Mouse (Mus musculus): ENCODE results near the gene Herpud1.
"Not testable (repeated sequence)": the region's sequence is repeated elsewhere in the genome, so short reads cannot be mapped to it uniquely, and the experiment has no call there.

Gene Herpud1

GRCm38 (mm10) chr8:94375551-94375991 is 10.7 kb upstream of the Herpud1 start:
- no peak for DNase-seq (ENCODE audit: low read depth)

DNA sequence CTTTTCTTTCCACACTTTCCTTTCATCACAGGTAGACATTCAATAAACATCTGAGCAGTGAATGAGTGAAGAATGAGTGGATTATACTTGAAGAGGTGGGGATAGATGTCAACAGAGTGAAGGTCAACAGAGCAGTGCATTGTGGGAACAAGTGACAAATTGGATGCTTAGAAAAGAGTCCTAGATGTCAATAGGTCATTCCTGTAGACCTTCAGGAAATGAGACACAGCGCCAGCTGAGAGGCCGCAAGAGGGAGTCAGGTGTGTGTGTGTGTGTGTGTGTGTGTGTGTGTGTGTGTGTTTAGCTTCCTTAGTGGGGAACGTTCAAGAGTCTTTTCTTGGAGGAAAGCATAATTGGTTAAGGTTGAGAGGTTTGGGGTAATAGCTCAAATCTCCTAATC is 10.1 kb upstream of the Herpud1 start:
- DNase-seq (ENCODE audit: low read depth) = no peak

- no peak for DNase-seq (ENCODE audit: low read depth)
These were observed 9.7 kb upstream of the Herpud1 start for GRCm38 (mm10) chr8:94376580-94376979.

DNA sequence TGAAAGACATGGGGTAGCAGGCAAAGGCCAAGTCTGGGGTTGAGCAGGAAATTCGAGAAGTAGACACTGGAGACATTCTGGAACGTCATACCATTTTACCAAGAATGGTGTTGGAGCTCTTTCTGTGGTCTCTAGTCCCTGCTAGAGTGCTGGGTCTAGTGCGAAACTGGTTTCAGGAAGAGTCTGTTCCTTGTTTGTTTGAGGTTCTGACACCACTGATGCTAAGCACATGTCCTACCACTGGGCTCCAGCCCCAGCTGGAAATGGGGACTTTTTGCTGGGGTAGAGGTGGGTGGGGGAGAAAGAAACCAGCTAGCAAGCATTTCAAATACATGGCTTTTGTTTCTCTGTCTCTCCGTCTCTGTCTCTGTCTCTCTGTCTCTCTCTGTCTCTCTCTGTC is 9.2 kb upstream of the Herpud1 start:
- DNase-seq (ENCODE audit: low read depth) = no peak

DNA sequence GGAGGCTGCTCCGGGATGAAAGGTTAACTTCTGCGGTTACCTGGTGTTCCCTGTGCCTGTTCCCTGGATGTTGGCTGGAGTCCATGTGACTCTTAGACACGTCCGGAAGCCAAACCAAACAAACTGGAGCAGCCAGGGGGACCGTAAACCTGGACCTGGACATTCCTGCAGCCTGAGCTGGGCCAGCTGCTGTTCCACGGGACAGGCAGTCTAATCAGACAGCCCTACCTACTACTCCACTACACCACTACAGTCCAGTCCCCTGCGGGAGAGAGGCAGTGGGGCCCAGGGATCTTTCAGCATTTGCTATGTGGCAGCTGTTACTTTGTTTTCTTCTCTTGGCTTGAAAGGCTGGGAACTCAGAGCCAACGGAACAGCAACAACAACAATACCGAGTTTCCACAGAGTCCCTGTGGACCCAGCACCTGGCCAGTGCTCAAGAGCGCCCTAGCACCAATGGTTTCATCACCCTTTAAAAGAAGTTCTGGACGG is 8.5 kb upstream of the Herpud1 start:
- no peak for DNase-seq (ENCODE audit: low read depth)

DNA sequence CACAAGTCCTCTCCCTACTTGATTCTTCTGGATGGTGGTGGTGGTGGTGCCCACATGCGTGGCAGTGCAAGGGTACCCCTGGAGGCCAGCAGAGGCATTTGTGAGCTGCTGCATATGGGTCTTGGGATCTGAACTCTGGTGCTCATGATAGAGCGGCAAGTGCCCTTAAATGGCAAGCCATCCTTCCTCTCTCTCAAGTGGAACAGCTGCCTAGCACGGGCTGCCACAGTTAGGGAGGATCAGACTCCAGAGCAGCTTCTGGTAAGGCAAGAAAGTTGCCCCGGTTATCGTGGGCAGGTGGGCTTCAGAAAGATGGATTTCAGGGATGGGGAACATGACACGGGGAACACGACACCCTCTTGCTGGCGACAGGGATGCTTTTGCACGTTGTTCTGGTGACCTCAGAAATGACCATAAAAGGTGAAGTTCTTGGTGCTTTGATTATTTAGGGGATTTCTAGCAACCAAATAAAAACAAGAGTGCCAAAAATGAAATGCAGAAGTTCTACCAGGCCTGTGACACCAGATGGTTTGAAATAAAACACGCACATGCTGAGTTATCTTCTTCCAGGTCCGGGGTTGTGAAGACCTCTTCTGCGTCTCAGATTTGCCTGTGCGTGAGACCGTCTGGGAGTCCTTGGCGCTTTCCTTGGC is 7.3 kb upstream of the Herpud1 start:
- DNase-seq (ENCODE audit: low read depth) = no peak

DNA sequence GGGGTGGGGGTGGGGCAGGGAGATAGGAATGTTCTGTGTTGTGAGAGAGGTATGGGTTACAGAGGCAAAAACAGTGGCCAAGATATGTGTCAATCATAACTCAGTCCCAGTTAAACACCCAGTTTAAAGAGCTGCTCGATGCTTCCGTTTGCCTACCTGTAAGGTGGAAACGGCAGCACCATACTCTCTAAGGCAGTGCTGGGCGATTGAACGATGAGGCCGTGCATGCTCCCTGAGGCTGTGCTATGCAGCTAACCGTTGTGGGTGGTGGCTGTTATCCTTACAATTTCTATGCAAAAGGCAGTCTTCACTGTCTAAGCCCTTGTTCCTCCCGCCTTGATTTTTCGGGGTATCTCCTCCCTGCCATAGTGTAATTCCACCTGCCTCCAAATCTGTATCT is 6.6 kb upstream of the Herpud1 start:
- DNase-seq (ENCODE audit: low read depth) = no peak

DNA sequence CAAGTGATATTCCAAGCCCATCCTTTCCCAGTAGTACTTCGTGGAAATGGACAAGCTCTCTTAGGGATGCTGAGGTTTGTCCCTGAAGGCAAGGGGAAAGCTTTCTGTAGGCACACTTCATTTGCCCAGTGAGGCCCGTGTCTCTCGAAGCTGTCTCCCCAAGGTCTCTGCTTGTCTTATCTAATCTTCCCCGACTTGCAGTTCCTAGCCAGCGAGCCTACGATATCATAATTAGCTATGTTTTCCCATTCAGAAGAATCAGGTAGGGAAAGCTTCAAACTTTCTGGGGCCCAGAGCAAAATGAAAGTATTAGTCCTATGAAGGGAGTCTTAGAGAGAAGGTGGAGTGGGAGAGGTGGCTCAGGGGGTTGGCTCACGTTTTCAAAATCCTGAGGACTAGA is 2.1 kb upstream of the Herpud1 start:
- DNase-seq (ENCODE audit: low read depth) = no peak

- DNase-seq (ENCODE audit: low read depth) = no peak
These were observed 578 bp upstream of the Herpud1 start for GRCm38 (mm10) chr8:94385506-94386213.

- peak; percentile 66 for DNase-seq (ENCODE audit: low read depth)
These were observed 918 bp downstream of the Herpud1 start for GRCm38 (mm10) chr8:94387027-94387684.

GRCm38 (mm10) chr8:94387785-94388184 is 1.5 kb downstream of the Herpud1 start:
- no peak for DNase-seq (ENCODE audit: low read depth)

DNA sequence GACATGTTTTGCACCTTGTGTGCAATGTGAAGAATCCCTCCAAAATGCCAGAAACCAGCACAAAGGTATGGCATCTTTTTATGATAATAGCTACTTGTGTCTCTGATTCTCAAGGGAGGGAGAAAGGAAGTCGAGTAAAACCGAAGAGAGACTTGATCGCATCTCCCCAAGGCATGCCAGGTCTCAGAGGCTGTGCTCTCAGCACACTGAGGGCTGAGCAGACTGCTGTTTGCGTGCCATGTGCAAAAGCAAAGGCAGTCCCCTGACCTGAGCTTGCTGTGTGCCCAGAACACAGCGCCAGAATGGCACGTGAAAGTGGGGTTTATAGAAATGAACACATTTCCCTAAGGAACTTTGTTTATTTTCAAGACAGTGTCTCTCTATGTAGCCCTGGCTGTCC is 3.3 kb downstream of the Herpud1 start:
- DNase-seq (ENCODE audit: low read depth) = no peak

- DNase-seq (ENCODE audit: low read depth) = no peak
These were observed 4.2 kb downstream of the Herpud1 start for GRCm38 (mm10) chr8:94390429-94390828.

DNA sequence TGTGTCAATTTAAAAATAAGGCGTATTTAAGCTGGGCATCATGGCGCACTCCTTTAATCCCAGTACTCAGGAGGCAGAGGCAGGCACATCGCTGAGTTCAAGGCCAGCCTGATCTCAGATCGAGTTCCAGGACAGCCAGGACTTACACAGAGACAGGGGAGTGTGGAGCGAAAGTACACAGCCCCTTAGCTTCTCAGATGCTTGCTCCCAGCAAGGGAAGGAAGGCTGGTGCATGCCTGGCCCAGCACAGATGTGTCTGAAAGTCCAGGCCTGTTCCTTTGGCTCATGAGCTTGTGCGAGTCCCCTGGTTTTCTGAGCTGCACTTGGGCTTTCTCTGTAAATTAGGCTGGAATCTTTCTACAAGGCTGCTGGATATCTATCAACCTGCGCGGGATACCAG is 4.7 kb downstream of the Herpud1 start:
- no peak for DNase-seq (ENCODE audit: low read depth)

- peak; percentile 34 for DNase-seq (ENCODE audit: low read depth)
These were observed 5.9 kb downstream of the Herpud1 start for GRCm38 (mm10) chr8:94392147-94392546.

GRCm38 (mm10) chr8:94392648-94393047 is 6.4 kb downstream of the Herpud1 start:
- no peak for DNase-seq (ENCODE audit: low read depth)

DNA sequence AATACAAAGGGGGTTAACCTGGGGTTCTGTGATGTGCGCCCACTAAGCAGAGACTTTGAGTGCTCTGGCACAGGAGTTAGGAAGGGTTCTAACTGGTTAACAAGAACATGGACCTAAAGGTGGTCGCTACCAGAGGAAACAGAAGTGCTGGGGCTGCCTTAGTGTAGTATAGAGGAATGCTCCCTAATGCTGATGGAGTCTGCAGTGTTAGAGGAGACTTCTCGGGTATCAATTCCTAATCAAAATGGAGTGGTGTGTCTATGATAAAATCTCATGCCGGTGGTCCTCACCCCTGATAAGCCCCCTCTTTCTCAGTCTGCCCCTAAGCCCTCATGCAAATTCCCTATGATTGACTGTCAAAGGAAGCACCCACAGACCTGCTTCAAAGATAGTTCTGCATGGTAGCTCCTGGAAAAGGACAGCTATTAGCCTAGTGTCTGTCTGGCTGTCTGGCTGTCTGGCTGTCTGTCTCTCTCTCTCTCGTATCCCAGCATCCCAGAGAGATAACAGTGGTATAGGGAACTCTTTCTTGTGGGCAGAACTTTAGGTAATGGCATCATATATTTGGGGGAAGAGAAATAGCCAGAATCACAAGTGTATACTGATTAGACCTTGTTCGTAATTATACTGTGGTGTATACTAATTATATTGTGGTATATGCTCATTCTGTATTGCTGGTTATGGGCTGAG is 9.8 kb downstream of the Herpud1 start:
- DNase-seq (ENCODE audit: low read depth) = no peak

GRCm38 (mm10) chr8:94396964-94397657 is 10.9 kb downstream of the Herpud1 start:
- no peak for DNase-seq (ENCODE audit: low read depth)

DNA sequence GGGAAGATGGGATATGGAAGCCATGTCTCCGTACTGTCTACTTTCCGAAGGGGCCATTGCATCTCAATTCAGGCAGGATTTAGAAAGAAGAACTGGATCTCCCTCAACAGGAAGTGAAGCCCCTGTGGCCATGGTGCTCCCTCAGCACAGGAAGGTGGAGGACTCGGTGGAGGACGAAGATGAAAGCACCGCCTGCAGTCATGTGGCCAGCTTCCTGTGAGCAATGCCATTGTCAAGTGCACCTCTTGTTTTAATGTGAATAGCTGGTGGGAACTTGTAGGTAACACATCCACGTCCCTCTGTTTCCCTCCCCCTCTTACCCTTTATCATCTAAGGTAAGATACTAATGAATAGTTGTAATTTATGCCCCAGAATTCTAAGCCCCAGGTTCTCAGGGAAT is 12.3 kb downstream of the Herpud1 start:
- DNase-seq (ENCODE audit: low read depth) = no peak

DNA sequence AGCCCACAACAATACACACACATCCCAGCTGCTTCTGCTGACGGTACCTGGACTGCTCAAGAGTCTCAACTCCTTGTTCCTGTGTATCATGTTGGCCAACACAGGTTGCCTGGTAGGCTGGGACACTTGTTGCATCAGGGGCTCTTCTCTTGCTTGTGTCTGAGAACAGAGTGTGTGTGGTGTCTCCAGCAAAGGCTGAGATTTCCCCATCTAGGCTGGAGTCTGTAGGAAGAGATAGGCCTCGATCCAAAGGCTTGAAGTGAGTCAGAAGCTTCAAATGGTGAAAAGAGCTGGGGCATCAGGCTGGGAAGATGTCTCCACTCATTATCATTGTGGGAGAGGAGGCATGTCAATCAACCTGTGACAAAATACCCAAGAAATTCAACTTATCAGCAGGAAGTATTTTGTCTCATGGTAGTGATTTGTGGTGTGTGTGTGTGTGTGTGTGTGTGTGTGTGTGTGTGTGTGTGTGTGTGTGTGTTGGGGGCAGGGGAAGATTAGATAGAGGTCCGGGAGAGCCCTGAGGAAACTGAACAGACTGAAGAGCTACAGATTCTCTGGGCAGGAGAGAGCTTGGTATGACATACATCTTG is 13.2 kb downstream of the Herpud1 start:
- no peak for DNase-seq (ENCODE audit: low read depth)

GRCm38 (mm10) chr8:94399957-94400356 is 13.7 kb downstream of the Herpud1 start:
- not testable (repeated sequence) for DNase-seq (ENCODE audit: low read depth)

Data from c-Kit-positive CD71-negative TER-119-negative erythroid progenitor cells, embryonic 14.5 days (primary cell).